Mouse (Mus musculus) kidney, adult 10 weeks (tissue): Measurements from ENCODE around the gene Trem1. TPM values are rescaled to one million over a fixed set of nuclear protein-coding genes. Genes with fewer than 3 reads are reported as not detected.

Experiments
- polyA plus RNA-seq: library from polyadenylated mRNA; stranded (reverse); fragments of 350-450 nt; fragmentation: Illumina TruSeq; extraction: RNeasy Lipid Tissue Mini Kit (QIAGEN cat#74804); gene quantifications from one replicate; pipeline ENCODE4 v1.2.3, GENCODE M21; 2014; ENCODE audit warnings: low read depth, low replicate concordance

Trem1 gene
- polyA plus RNA-seq, result not detected

GRCm38 (mm10) chr17:48232518-48232917 lies at the start of gene Trem1:
Trem1 (plus strand) TSS chr17:48232768.

GRCm38 (mm10) chr17:48247221-48247928 lies 14.8 kb downstream of the Trem1 start, which contains the start of gene Trem3:
Trem3 (plus strand) TSS chr17:48247777.

GRCm38 (mm10) chr17:48263741-48264362 lies 31.3 kb downstream of the Trem1 start, which contains the start of gene Treml4:
Treml4 (plus strand) TSS chr17:48264295.

Other genes starting within 250 kb of the Trem1 start
- not detected for gene 1700122O11Rik, start 194.5 kb upstream of the Trem1 start, polyA plus RNA-seq
- not detected for gene 1700067P10Rik, start 143.4 kb upstream of the Trem1 start, polyA plus RNA-seq
- gene 9830107B12Rik, start 86.5 kb upstream of the Trem1 start, polyA plus RNA-seq, result not detected
- gene A530064D06Rik, start 65.5 kb upstream of the Trem1 start, polyA plus RNA-seq, result not detected
- not detected for gene Trem3, start 15.0 kb downstream of the Trem1 start, polyA plus RNA-seq
- gene Treml4, start 31.5 kb downstream of the Trem1 start, polyA plus RNA-seq, result not detected
- not detected for gene Treml2, start 66.7 kb downstream of the Trem1 start, polyA plus RNA-seq
- not detected for gene B430306N03Rik, start 83.4 kb downstream of the Trem1 start, polyA plus RNA-seq
- gene Trem2, start 113.6 kb downstream of the Trem1 start, polyA plus RNA-seq, result not detected
- gene Treml1, start 127.1 kb downstream of the Trem1 start, polyA plus RNA-seq, result not detected
- gene Nfya, start 177.1 kb downstream of the Trem1 start, polyA plus RNA-seq, result 16.1 TPM
- gene Oard1, start 177.2 kb downstream of the Trem1 start, polyA plus RNA-seq, result 86.4 TPM
- 5.0 TPM for gene Apobec2, start 200.2 kb downstream of the Trem1 start, polyA plus RNA-seq
- not detected for gene Tspo2, start 218.8 kb downstream of the Trem1 start, polyA plus RNA-seq
- not detected for gene Unc5cl, start 222.1 kb downstream of the Trem1 start, polyA plus RNA-seq